Mouse (Mus musculus) spleen, adult 2 months (tissue): ENCODE measurements around the gene Llcfc1. TPM values are rescaled to one million over a fixed set of nuclear protein-coding genes. Genes with fewer than 3 reads are reported as not detected.
A peak's percentile ranks its signal among the peaks of the same experiment; 100 is the strongest.

Source experiments
- DNase-seq, 2 experiments: peaks; one replicate each; pipeline versions ENCODE4 v3.0.0 to v3.0.0-alpha.2; 2012 to 2021; ENCODE audit warnings: low spot score in 2 of 2, low read depth in 1 of 2
- H3K27ac ChIP-seq: fragments of 200-500 bp; 2 replicates; pipeline ENCODE4 v1.5.1; 2012; ENCODE audit warnings: low read length, inconsistent platforms; ENCODE audit not compliant: insufficient read depth
- H3K27me3 ChIP-seq: fragments of 200-500 bp; 2 replicates; pipeline ENCODE4 v1.6.1; 2012; ENCODE audit warnings: mild to moderate bottlenecking, moderate library complexity, low read length, inconsistent platforms; ENCODE audit not compliant: control insufficient read depth, insufficient read depth
- H3K36me3 ChIP-seq: fragments of 200-500 bp; 2 replicates; pipeline ENCODE4 v1.6.1; 2012; ENCODE audit warnings: mild to moderate bottlenecking, low read length, inconsistent platforms; ENCODE audit not compliant: control insufficient read depth, insufficient read depth
- H3K4me1 ChIP-seq: fragments of 200-500 bp; 2 replicates; pipeline ENCODE4 v1.6.1; 2011; ENCODE audit warnings: inconsistent platforms; ENCODE audit not compliant: control insufficient read depth, insufficient read depth, insufficient read length
- H3K4me3 ChIP-seq: fragments of 200-500 bp; 2 replicates; pipeline ENCODE4 v1.5.1; 2011; ENCODE audit warnings: mild to moderate bottlenecking, inconsistent platforms; ENCODE audit not compliant: insufficient read depth, insufficient read length; ENCODE audit errors: extremely low read depth
- CTCF ChIP-seq: fragments of 200-500 bp; IDR thresholded peaks from 2 replicates; pipeline ENCODE4 v1.5.1; 2011; ENCODE audit warnings: mild to moderate bottlenecking, inconsistent platforms; ENCODE audit not compliant: insufficient read depth, insufficient read length, insufficient replicate concordance; ENCODE audit errors: extremely low read depth
- POLR2A ChIP-seq: fragments of 200-500 bp; IDR thresholded peaks from 2 replicates; pipeline ENCODE4 v1.6.1; 2011; ENCODE audit warnings: low read depth, low read length, inconsistent platforms
- WGBS: fragments of 180-500 bp; shearing (Covaris S2); methylation state at CpG from one replicate; pipeline ENCODE4 v1.1.7; 2018; 5-methylcytosine and 5-hydroxymethylcytosine counted together
- polyA plus RNA-seq: library from polyadenylated mRNA; depleted of rRNA; stranded (reverse); fragments of >200 nt; gene quantifications from 2 replicates; pipeline ENCODE4 v1.2.3, GENCODE M21; 2012

Llcfc1 gene
- polyA plus RNA-seq, 1 experiment: not detected

DNA sequence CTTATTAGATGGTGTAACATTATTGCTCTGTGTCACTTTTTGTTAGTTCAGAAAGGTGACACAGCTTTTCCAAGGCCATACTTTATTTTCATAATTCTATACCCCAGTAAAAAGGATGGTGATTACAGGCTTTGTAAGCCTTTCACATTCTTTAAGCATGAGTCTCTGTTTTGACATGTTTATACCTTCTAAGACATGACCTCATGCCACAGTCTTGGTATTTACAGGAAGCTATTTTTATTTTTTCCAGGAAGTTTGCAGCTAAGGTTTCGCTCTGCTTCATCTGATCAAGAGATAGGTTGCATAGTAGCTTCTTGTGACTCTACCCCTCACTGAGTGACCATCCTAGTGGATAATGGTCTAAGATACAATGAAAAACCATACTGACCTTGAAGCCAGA, 10.2 kb downstream of the Llcfc1 start:
- Histone ChIP-seq H3K27me3 (no peaks in the 10 kb centered on the region), H3K36me3 (no peaks in the 10 kb centered on the region), H3K4me1 (no peaks in the 10 kb centered on the region), H3K4me3 (no peak overlapping the region), H3K27ac (no peak overlapping the region)
- no peak for DNase-seq
- TF ChIP-seq POLR2A (no peak), CTCF (no peak)
- WGBS: 89% methylated on average over 1 of the region's 1 CpGs

- 44% methylated on average over 1 of the region's 1 CpGs for WGBS
- no peaks in the 10 kb centered on the region for H3K4me1 ChIP-seq
- no peaks in the 10 kb centered on the region for H3K27me3 ChIP-seq
- H3K27ac ChIP-seq: no peak overlapping the region
- DNase-seq: no peak
- TF ChIP-seq POLR2A: no peak
- TF ChIP-seq CTCF: no peak
- H3K36me3 ChIP-seq: no peaks in the 10 kb centered on the region
- H3K4me3 ChIP-seq: peak overlapping the region; percentile 33; the same call in 1 of the 2 replicates
Observed at GRCm38 (mm10) chr6:41701245-41701644, 17.0 kb downstream of the Llcfc1 start.

GRCm38 (mm10) chr6:41702928-41703327, 18.7 kb downstream of the Llcfc1 start:
- H3K27me3 ChIP-seq: no peaks in the 10 kb centered on the region
- 75% methylated on average over 2 of the region's 2 CpGs for WGBS
- 0 out of 2 replicates have a peak overlapping the region, but pooled peaks have one; percentile 2 for H3K27ac ChIP-seq
- no peaks in the 10 kb centered on the region for H3K4me1 ChIP-seq
- no peaks in the 10 kb centered on the region for H3K36me3 ChIP-seq
- DNase-seq: no peak
- TF ChIP-seq POLR2A: no peak
- TF ChIP-seq CTCF: no peak
- no peak overlapping the region for H3K4me3 ChIP-seq

GRCm38 (mm10) chr6:41704123-41704522, 19.9 kb downstream of the Llcfc1 start, which contains the start of gene Kel:
TSS of gene Kel (minus strand) at chr6:41704339.
- Histone ChIP-seq H3K27me3 (no peaks in the 10 kb centered on the region), H3K36me3 (no peaks in the 10 kb centered on the region), H3K4me3 (peak within 1 kb of the TSS; percentile 34; the same call in 1 of the 2 replicates), H3K27ac (0 out of 2 replicates have a peak within 1 kb of the TSS, but pooled peaks have one; percentile 2), H3K4me1 (no peaks in the 10 kb centered on the region)
- WGBS: 47% methylated on average over 1 of the region's 1 CpGs
- DNase-seq: no peak
- TF ChIP-seq POLR2A (no peak), CTCF (no peak)

GRCm38 (mm10) chr6:41706275-41706674, 22.0 kb downstream of the Llcfc1 start:
- H3K27me3 ChIP-seq: no peaks in the 10 kb centered on the region
- 81% methylated on average over 7 of the region's 7 CpGs for WGBS
- H3K4me3 ChIP-seq: no peak overlapping the region
- TF ChIP-seq POLR2A: no peak
- no peak for TF ChIP-seq CTCF
- no peaks in the 10 kb centered on the region for H3K4me1 ChIP-seq
- DNase-seq: no peak
- H3K36me3 ChIP-seq: no peaks in the 10 kb centered on the region
- H3K27ac ChIP-seq: no peak overlapping the region

DNA sequence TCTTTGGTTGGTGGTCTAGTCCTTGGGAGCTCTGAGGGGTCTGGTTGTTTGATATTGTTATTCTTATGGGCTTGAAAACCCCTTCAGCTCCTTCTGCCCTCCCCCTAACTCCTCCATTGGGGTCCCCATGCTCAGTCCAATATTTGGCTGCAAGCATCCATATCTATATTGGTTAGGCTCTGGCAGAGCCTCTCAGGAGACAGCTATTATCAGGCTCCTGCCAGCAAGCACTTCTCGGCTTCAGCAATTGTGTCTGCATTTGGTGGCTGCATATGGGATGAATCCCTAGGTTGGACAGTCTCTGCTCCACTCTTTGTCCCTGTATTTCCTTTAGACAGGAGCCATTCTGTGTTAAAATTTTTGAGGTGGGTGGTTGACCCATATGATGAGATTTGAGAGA, 26.1 kb downstream of the Llcfc1 start:
- no peaks in the 10 kb centered on the region for H3K4me1 ChIP-seq
- H3K27me3 ChIP-seq: no peaks in the 10 kb centered on the region
- H3K4me3 ChIP-seq: no peak overlapping the region
- H3K27ac ChIP-seq: no peak overlapping the region
- TF ChIP-seq POLR2A (no peak), CTCF (no peak)
- DNase-seq: no peak
- WGBS: 70% methylated on average over 1 of the region's 1 CpGs
- no peaks in the 10 kb centered on the region for H3K36me3 ChIP-seq

DNA sequence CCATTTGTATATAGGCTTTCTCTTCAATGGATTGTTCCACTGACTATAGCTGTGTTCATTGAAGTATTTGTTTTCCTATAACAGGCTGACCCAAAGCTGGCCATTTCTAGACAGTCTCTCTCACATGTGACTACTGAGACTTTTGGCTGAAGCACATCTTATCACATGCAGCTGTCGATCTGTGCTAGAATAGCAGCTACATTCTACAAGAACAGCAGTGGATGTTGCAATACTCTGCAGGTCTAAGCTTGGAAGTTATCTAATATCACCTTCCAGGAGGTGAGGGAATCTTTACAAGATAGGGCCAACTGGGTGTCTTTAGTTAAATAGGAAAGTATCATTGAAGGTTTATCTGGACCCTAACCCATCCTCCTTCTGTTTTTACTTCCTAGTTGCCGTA, 37.2 kb downstream of the Llcfc1 start:
- 78% methylated on average over 2 of the region's 2 CpGs for WGBS
- Histone ChIP-seq H3K4me3 (no peak overlapping the region), H3K27me3 (no peaks in the 10 kb centered on the region), H3K4me1 (no peaks in the 10 kb centered on the region), H3K36me3 (no peaks in the 10 kb centered on the region), H3K27ac (no peak overlapping the region)
- no peak for TF ChIP-seq POLR2A
- no peak for TF ChIP-seq CTCF
- no peak for DNase-seq
